Mouse (Mus musculus): ENCODE results near the gene Ikzf2. TPM values are rescaled to one million over a fixed set of nuclear protein-coding genes. Genes with fewer than 3 reads are reported as not detected.

The Ikzf2 gene
- polyA plus RNA-seq, 1 experiment = 43.5 TPM

DNA sequence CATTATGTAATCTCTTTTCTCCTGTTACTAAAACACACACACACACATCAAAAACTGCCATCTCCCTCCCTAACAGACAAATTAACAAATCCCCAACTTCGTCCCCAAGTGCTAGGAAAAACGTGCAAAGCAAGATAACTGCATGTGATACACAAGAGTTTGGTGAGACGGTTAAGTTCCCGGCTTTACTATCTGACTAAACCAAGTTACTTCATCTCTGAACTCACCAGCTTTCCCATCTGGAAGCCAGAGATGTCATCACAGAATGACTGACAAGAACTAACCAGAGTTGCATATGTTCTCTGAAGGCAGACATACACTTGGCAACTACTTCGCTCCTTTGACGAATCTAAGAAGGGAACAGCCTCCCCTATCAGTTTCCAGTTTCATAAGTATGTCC lies 56.5 kb downstream of the Ikzf2 start:
- Histone ChIP-seq H3K4me1 (ENCODE audit: control insufficient read depth, insufficient read depth, low read length) (no peaks in the 10 kb centered on the region), H3K4me3 (ENCODE audit: insufficient read depth, low read depth, low read length) (no peak overlapping the region), H3K27ac (ENCODE audit: insufficient read depth, low read depth, low read length) (no peak overlapping the region)
- 88% methylated on average over 6 of the region's 6 CpGs for WGBS
- TF ChIP-seq POLR2A (IDR thresholded peaks at IDR 0.05; ENCODE audit: insufficient read depth, low read depth, low read length) (no peak), CTCF (IDR thresholded peaks at IDR 0.05; ENCODE audit: insufficient read depth, low read depth, low read length) (no peak)

- H3K27ac ChIP-seq (ENCODE audit: insufficient read depth, low read depth, low read length) = no peak overlapping the region
- H3K4me1 ChIP-seq (ENCODE audit: control insufficient read depth, insufficient read depth, low read length) = no peaks in the 10 kb centered on the region
- H3K4me3 ChIP-seq (ENCODE audit: insufficient read depth, low read depth, low read length) = no peak overlapping the region
- 74% methylated on average over 8 of the region's 8 CpGs for WGBS
- TF ChIP-seq CTCF (IDR thresholded peaks at IDR 0.05; ENCODE audit: insufficient read depth, low read depth, low read length) = no peak
- TF ChIP-seq POLR2A (IDR thresholded peaks at IDR 0.05; ENCODE audit: insufficient read depth, low read depth, low read length) = no peak
Observed at GRCm38 (mm10) chr1:69629513-69629912, 57.5 kb downstream of the Ikzf2 start.

DNA sequence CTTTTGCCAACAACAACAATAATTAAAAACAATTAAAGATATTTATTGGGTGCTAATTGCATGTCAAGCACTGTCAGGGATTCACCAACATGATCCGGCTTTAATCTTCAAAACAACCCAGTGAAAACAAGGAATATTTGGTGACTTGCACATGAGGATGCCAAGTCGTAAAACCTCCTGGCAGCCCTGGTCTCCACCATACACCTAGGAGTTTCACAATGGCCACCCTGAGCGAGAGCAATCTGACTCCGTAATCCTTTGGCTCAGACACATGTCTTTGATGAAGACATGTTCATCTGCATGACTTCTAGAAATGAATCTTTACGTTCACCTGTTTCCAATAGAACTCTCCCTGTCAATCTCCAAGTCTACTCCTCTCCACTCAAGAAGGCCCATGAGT lies 75.0 kb downstream of the Ikzf2 start:
- TF ChIP-seq CTCF (IDR thresholded peaks at IDR 0.05; ENCODE audit: insufficient read depth, low read depth, low read length) (no peak), POLR2A (IDR thresholded peaks at IDR 0.05; ENCODE audit: insufficient read depth, low read depth, low read length) (no peak)
- Histone ChIP-seq H3K4me1 (ENCODE audit: control insufficient read depth, insufficient read depth, low read length) (no peaks in the 10 kb centered on the region), H3K27ac (ENCODE audit: insufficient read depth, low read depth, low read length) (no peak overlapping the region), H3K4me3 (ENCODE audit: insufficient read depth, low read depth, low read length) (no peak overlapping the region)
- 85% methylated on average over 5 of the region's 5 CpGs for WGBS

DNA sequence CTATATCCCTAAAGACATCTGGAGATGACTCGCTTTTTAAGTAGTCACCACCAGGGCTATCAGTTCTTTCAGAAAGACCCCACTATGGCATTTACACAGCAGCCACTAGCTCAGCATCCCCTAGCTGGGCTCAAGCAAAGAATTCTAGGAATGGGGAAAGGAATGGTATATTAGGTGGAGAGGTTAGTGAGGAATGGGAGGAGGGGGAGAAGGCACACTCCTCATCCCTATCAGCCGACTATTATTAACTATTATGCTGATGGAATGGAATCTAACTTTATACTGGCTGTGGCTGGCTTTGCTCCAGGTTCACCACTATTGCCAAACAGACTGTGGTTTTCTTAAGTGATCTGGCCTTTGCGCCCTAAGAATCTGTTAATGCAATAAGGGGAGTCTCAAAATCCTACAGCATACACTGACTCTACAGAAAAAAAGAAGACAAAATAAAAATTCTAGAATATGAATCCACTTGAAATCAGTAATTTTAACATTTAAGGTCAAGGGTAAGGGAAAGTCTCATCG lies 75.8 kb downstream of the Ikzf2 start:
- no peak for TF ChIP-seq POLR2A (IDR thresholded peaks at IDR 0.05; ENCODE audit: insufficient read depth, low read depth, low read length)
- TF ChIP-seq CTCF (IDR thresholded peaks at IDR 0.05; ENCODE audit: insufficient read depth, low read depth, low read length) = no peak
- H3K4me3 ChIP-seq (ENCODE audit: insufficient read depth, low read depth, low read length) = no peak overlapping the region
- H3K4me1 ChIP-seq (ENCODE audit: control insufficient read depth, insufficient read depth, low read length) = no peaks in the 10 kb centered on the region
- WGBS = 84% methylated on average over 4 of the region's 4 CpGs
- no peak overlapping the region for H3K27ac ChIP-seq (ENCODE audit: insufficient read depth, low read depth, low read length)

GRCm38 (mm10) chr1:69610791-69611190 lies 76.3 kb downstream of the Ikzf2 start:
- Histone ChIP-seq H3K27ac (ENCODE audit: insufficient read depth, low read depth, low read length) (no peak overlapping the region), H3K4me1 (ENCODE audit: control insufficient read depth, insufficient read depth, low read length) (no peaks in the 10 kb centered on the region), H3K4me3 (ENCODE audit: insufficient read depth, low read depth, low read length) (no peak overlapping the region)
- TF ChIP-seq POLR2A (IDR thresholded peaks at IDR 0.05; ENCODE audit: insufficient read depth, low read depth, low read length) = no peak
- TF ChIP-seq CTCF (IDR thresholded peaks at IDR 0.05; ENCODE audit: insufficient read depth, low read depth, low read length) = no peak
- 92% methylated on average over 7 of the region's 7 CpGs for WGBS

DNA sequence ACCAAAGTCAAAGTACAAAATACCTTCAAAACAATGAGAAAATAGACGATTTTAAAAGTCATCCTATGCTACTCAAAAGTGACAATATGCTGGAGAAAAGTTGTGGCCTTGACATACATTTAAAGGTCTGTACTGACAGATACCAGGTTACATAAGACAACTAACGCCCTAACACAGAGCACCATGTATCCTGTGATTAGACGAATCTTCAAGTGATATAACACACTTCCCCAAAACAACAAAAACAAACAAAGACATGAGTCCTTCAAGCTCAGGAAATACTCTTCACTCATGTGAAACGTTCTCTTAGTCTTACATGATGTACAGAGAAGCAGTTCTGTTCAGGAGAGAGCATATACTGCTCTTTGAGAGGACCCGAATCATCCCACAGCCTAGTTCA lies 78.2 kb downstream of the Ikzf2 start:
- 82% methylated on average over 5 of the region's 5 CpGs for WGBS
- no peak for TF ChIP-seq POLR2A (IDR thresholded peaks at IDR 0.05; ENCODE audit: insufficient read depth, low read depth, low read length)
- no peak for TF ChIP-seq CTCF (IDR thresholded peaks at IDR 0.05; ENCODE audit: insufficient read depth, low read depth, low read length)

DNA sequence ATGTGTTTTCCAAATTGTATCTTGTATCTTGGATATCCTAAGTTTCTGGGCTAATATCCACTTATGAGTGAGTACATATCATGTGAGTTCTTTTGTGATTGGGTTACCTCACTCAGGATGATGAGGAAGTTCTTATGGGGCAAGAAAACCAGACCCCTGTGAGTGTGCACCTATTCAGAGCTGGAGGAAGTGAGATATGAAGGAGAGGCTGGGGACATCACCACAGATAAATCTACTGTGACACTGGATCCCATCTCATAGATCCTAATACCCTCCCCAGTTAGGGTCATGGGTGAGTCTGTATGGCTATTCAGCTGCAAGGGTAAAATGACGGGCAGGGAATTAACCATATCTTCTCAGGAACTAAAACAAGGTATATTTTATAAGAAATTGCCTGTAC lies 80.2 kb downstream of the Ikzf2 start:
- TF ChIP-seq POLR2A (IDR thresholded peaks at IDR 0.05; ENCODE audit: insufficient read depth, low read depth, low read length) (no peak), CTCF (IDR thresholded peaks at IDR 0.05; ENCODE audit: insufficient read depth, low read depth, low read length) (no peak)
- H3K27ac ChIP-seq (ENCODE audit: insufficient read depth, low read depth, low read length) = no peak overlapping the region
- H3K4me1 ChIP-seq (ENCODE audit: control insufficient read depth, insufficient read depth, low read length) = no peaks in the 10 kb centered on the region
- H3K4me3 ChIP-seq (ENCODE audit: insufficient read depth, low read depth, low read length) = no peak overlapping the region
- WGBS = 95% methylated on average over 1 of the region's 1 CpGs

More for the DNA sequence above, 78.2 kb downstream of the Ikzf2 start:
- Histone ChIP-seq H3K4me1 (ENCODE audit: control insufficient read depth, insufficient read depth, low read length) (no peaks in the 10 kb centered on the region), H3K27ac (ENCODE audit: insufficient read depth, low read depth, low read length) (no peak overlapping the region), H3K4me3 (ENCODE audit: insufficient read depth, low read depth, low read length) (no peak overlapping the region)

DNA sequence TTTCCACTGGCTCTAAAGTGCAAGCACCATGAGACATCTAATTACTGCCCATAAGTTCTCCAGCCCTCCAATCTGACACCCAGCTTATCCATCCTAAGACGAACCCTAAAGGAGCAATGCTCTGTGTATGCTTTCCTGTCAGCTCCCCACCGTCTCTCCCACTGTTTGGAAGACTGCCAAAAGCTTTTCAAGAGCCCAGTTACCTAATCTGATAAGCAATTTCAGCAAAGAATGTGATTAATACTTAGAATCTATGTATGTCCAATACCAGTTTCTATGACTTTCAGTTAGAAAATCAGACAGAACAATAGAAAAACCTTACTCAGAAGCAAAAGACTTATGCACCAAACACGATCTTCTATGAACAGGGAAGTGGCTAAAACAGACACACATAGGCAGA lies 82.8 kb downstream of the Ikzf2 start:
- no peak overlapping the region for H3K27ac ChIP-seq (ENCODE audit: insufficient read depth, low read depth, low read length)
- TF ChIP-seq POLR2A (IDR thresholded peaks at IDR 0.05; ENCODE audit: insufficient read depth, low read depth, low read length) (no peak), CTCF (IDR thresholded peaks at IDR 0.05; ENCODE audit: insufficient read depth, low read depth, low read length) (no peak)
- WGBS = 32% methylated on average over 3 of the region's 3 CpGs
- no peak overlapping the region for H3K4me3 ChIP-seq (ENCODE audit: insufficient read depth, low read depth, low read length)
- no peaks in the 10 kb centered on the region for H3K4me1 ChIP-seq (ENCODE audit: control insufficient read depth, insufficient read depth, low read length)

GRCm38 (mm10) chr1:69600954-69601353 lies 86.1 kb downstream of the Ikzf2 start:
- no peak overlapping the region for H3K4me3 ChIP-seq (ENCODE audit: insufficient read depth, low read depth, low read length)
- no peaks in the 10 kb centered on the region for H3K4me1 ChIP-seq (ENCODE audit: control insufficient read depth, insufficient read depth, low read length)
- 58% methylated on average over 1 of the region's 1 CpGs for WGBS
- no peak for TF ChIP-seq POLR2A (IDR thresholded peaks at IDR 0.05; ENCODE audit: insufficient read depth, low read depth, low read length)
- TF ChIP-seq CTCF (IDR thresholded peaks at IDR 0.05; ENCODE audit: insufficient read depth, low read depth, low read length) = no peak
- no peak overlapping the region for H3K27ac ChIP-seq (ENCODE audit: insufficient read depth, low read depth, low read length)
